Mouse (Mus musculus): ENCODE measurements around the gene Gatad2b. TPM values are rescaled to one million over a fixed set of nuclear protein-coding genes. Genes with fewer than 3 reads are reported as not detected.

The Gatad2b gene
- polyA plus RNA-seq, 1 experiment from 2014 or later: 25.3 TPM

DNA sequence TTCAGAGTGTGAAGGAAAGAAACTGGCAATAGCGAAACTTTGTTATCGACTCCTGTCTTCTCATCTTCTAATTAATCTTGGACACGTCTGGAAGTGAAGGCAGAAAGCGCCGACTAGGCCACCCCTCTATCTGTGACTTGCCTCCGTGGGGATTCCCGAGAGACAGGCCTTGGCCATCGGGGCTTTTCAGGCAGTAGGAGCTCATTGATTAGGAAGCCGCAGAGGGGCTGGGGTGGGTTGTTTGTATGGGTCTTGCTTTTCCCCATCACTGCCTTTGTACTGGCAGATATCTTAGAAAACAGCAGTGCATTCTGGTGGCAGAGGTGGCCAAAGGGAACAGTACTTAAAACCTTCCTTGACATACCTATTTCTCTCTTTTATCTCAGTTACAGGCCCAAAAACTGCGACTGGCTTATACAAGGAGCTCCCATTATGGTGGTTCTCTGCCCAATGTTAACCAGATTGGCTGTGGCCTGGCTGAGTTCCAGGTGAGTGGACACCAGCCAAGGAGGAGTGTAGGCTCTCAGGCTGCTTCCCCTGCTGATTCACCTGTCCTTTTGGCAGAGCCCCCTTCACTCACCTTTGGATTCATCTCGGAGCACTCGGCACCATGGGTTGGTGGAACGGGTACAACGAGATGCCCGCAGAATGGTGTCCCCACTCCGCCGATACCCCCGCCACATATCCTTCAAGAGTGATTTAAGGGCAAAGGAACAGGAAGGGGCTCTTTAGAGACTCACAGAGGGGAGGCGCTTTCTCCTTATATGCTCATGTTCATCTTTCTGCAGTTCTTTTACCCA lies 36.0 kb upstream of the Gatad2b start:
- Histone ChIP-seq H3K36me3 (ENCODE audit: inconsistent target) (peaks cover 49% of the 10 kb centered on the region), H3K79me2 (ENCODE audit: inconsistent target) (peaks cover 45% of the 10 kb centered on the region), H3K27ac (no peak overlapping the region), H3K4me3 (ENCODE audit: inconsistent target) (no peak overlapping the region)
- 95% methylated on average over 17 of the region's 19 CpGs for WGBS (ENCODE audit: missing documents)

DNA sequence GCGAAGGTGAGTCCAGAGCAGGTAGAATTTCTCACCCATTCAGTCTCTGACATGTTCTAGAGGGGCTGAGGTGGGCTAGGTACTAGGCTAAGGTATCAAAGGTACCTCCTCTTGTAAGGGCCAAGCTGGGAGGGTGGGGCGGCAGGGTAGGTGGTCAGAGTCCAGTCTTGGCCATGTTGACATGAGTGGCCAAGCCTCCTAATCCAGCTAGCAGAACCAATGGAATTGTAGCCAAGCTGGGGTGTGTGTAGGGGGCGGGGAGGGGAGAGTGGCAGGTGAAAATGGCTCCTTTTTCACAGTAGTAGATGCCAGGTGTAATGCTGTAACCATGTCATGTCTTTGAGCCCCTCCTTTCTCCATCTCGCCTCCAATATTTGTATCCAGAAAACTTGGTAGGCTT lies 34.5 kb upstream of the Gatad2b start:
- WGBS (ENCODE audit: missing documents): 90% methylated on average over 4 of the region's 4 CpGs
- Histone ChIP-seq H3K4me3 (ENCODE audit: inconsistent target) (no peak overlapping the region), H3K36me3 (ENCODE audit: inconsistent target) (peaks cover 64% of the 10 kb centered on the region), H3K27ac (no peak overlapping the region), H3K79me2 (ENCODE audit: inconsistent target) (peaks cover 45% of the 10 kb centered on the region)

GRCm38 (mm10) chr3:90263121-90263771 lies 29.7 kb upstream of the Gatad2b start:
- H3K4me3 ChIP-seq (ENCODE audit: inconsistent target): no peak overlapping the region
- H3K79me2 ChIP-seq (ENCODE audit: inconsistent target): peaks cover 26% of the 10 kb centered on the region
- no peak overlapping the region for H3K27ac ChIP-seq
- 97% methylated on average over 5 of the region's 5 CpGs for WGBS (ENCODE audit: missing documents)
- peaks cover 52% of the 10 kb centered on the region for H3K36me3 ChIP-seq (ENCODE audit: inconsistent target)

- H3K27ac ChIP-seq: peak overlapping the region; percentile 65
- WGBS (ENCODE audit: missing documents): 6% methylated on average over 10 of the region's 10 CpGs
- peaks cover 52% of the 10 kb centered on the region for H3K36me3 ChIP-seq (ENCODE audit: inconsistent target)
- H3K79me2 ChIP-seq (ENCODE audit: inconsistent target): peaks cover 33% of the 10 kb centered on the region
- H3K4me3 ChIP-seq (ENCODE audit: inconsistent target): peak overlapping the region; percentile 11; the same call in 1 of the 2 replicates
These were observed 28.3 kb upstream of the Gatad2b start for GRCm38 (mm10) chr3:90264687-90265033.

DNA sequence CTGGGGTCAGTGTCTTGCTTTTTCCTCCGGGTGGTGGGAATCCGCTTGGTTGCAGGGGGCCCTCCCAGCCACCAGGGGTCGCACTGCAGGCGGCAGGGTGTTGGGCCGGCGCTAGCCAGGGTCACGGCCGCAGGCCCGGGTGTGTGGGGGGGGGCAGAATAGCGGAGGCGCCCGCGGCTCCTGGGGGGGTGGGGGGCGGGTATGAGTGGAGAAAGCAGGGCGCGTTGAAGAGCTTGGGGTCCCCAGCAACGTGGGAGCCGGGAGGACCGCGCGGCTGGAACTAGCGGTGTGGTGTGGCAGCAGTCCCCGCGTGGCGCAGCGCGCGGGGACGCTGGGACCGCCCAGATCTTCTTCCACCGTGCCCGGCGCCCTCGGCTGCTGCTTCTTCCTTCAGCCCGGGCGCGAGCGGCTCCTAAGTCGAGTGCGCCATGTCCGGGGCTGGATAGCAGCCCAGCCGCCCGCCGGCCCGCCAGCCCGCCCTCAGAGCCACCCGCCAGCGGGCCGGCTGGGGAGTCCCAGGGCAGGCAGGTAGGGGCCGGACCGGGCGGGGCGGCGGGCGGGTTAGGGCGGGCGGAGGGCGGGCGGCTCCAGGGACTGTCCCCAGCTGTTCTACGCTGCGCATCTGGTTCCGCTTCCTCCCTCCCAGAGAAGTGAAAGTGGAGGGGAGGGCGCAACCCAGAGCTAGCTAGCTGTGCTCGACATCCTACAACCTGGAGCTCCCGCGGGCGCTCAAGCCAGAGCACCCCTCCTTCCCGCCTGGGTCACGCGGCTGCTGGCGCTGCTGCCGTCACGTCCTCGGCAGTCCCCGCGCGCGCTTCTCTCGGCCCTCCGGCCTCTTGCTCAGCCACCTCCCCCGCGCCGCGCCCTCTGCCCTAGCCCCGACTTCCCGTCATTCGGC lies 27.7 kb upstream of the Gatad2b start, which contains the start of gene Dennd4b:
Dennd4b (plus strand) TSS at position 152 of the 898 bp plus-strand sequence.
- Histone ChIP-seq H3K36me3 (ENCODE audit: inconsistent target) (peaks cover 52% of the 10 kb centered on the region), H3K4me3 (ENCODE audit: inconsistent target) (peak within 1 kb of the TSS; percentile 79), H3K79me2 (ENCODE audit: inconsistent target) (peaks cover 40% of the 10 kb centered on the region), H3K27ac (peak within 1 kb of the TSS; percentile 98)
- under 1% methylated on average over 63 of the region's 87 CpGs for WGBS (ENCODE audit: missing documents)

DNA sequence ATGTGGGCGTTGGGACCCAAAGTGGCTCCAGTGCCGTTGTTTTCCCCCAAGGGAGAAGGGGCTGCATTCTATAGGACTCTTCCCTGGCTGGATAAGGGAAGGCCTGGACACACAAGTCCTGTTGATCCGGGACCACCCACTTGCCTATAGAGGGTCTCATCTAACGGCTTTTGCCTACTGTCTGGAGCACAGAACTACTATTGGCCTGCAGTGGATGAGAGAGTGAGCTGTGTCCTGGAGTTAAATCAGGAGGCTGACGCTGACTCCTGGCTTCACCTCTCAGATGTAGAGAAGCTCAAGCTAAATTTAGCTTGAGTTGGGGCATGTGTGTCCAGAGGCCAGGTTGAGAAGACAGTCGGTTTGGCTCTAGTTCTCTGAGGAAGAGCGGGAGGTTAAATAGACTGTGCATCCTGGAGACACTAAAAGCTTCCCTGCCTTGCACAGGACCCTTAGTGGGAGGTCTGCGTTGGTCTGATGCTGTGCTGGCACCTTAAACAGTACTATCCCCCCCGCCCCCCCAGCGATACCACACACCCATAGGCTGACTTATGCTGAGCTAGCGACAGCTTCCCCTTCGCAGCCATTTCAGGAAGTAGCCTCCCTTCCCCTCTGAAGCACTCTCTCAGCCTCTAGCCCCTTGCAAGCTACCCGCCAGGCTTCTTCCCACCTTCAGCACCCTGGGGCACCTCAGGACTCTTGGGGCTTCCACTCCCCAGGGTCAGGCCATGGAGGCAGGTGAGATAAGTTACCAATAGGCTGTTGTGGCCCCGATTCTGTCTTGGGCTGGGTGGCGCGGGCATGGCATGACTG lies 26.8 kb upstream of the Gatad2b start:
- H3K27ac ChIP-seq: peak overlapping the region; percentile 98
- H3K4me3 ChIP-seq (ENCODE audit: inconsistent target): peak overlapping the region; percentile 79
- peaks cover 54% of the 10 kb centered on the region for H3K36me3 ChIP-seq (ENCODE audit: inconsistent target)
- H3K79me2 ChIP-seq (ENCODE audit: inconsistent target): peaks cover 45% of the 10 kb centered on the region
- WGBS (ENCODE audit: missing documents): under 1% methylated on average over 14 of the region's 16 CpGs

DNA sequence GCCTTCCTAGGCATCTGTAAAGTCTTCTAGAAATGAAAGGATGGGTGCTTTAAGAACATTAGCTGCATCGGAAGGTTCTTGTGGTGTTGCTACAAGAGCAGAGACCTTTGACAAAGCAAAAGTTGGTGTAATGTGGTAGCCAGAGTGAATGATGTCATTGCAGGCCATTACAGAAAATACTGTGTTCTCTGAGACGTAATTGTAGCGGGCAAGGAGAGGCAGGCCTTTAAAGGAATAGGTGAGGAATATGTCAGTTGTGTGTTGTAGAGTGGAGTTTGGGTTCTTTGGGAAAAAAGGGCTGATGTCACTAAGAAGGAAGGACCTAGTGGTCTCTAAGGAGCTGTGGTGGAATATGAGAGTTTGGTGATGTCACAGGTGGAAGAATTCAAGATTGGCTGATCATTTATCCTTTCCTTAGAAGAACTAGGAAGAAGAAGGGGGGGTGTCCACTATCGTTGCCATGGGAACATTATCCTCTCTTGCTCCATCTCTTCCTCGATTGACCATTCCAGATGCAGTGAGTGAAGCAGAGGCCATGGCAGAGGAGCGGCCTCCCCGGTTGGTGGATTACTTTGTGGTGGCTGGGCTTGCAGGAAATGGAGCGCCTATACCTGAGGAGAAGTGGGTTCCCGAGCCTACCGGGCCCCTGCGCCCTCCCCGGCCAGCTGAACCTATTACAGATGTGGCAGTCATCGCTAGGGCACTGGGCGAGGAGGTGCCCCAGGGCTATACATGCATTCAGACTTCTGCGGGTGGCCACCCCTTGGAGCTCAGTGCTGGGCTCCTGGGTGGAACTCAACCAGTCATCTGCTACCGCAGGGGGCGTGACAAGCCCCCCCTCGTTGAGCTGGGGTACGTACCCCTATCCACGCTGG lies 25.8 kb upstream of the Gatad2b start:
- Histone ChIP-seq H3K4me3 (ENCODE audit: inconsistent target) (peak overlapping the region; percentile 79), H3K36me3 (ENCODE audit: inconsistent target) (peaks cover 54% of the 10 kb centered on the region), H3K27ac (peak overlapping the region; percentile 98), H3K79me2 (ENCODE audit: inconsistent target) (peaks cover 49% of the 10 kb centered on the region)
- WGBS (ENCODE audit: missing documents): 60% methylated on average over 19 of the region's 20 CpGs

DNA sequence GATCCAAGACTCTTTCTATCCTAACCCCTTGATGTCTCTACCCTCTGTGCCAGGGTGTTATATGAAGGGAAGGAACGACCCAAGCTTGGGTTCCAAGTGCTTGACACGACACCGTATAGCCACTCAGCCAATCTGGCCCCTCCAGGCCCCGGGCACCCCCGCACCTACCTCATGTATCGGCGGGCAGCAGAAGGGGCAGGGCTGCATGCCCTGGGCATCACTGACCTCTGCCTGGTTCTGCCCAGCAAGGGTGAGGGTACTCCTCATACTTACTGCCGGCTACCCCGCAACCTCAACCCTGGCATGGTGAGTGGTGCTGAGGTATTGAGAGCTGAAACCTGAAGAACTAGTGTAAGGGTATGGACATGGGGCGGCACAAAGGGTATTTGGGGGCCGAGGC lies 24.8 kb upstream of the Gatad2b start:
- H3K79me2 ChIP-seq (ENCODE audit: inconsistent target): peaks cover 51% of the 10 kb centered on the region
- H3K36me3 ChIP-seq (ENCODE audit: inconsistent target): peaks cover 54% of the 10 kb centered on the region
- H3K27ac ChIP-seq: no peak overlapping the region
- H3K4me3 ChIP-seq (ENCODE audit: inconsistent target): no peak overlapping the region
- WGBS (ENCODE audit: missing documents): 99% methylated on average over 5 of the region's 11 CpGs

- 97% methylated on average over 16 of the region's 16 CpGs for WGBS (ENCODE audit: missing documents)
- Histone ChIP-seq H3K27ac (no peak overlapping the region), H3K79me2 (ENCODE audit: inconsistent target) (peaks cover 51% of the 10 kb centered on the region), H3K4me3 (ENCODE audit: inconsistent target) (no peak overlapping the region), H3K36me3 (ENCODE audit: inconsistent target) (peaks cover 60% of the 10 kb centered on the region)
These were observed 24.0 kb upstream of the Gatad2b start for GRCm38 (mm10) chr3:90268971-90269370.

- no peak overlapping the region for H3K27ac ChIP-seq
- H3K36me3 ChIP-seq (ENCODE audit: inconsistent target): peaks cover 77% of the 10 kb centered on the region
- H3K4me3 ChIP-seq (ENCODE audit: inconsistent target): no peak overlapping the region
- WGBS (ENCODE audit: missing documents): 97% methylated on average over 8 of the region's 8 CpGs
- peaks cover 51% of the 10 kb centered on the region for H3K79me2 ChIP-seq (ENCODE audit: inconsistent target)
These were observed 22.2 kb upstream of the Gatad2b start for GRCm38 (mm10) chr3:90270784-90271183.

DNA sequence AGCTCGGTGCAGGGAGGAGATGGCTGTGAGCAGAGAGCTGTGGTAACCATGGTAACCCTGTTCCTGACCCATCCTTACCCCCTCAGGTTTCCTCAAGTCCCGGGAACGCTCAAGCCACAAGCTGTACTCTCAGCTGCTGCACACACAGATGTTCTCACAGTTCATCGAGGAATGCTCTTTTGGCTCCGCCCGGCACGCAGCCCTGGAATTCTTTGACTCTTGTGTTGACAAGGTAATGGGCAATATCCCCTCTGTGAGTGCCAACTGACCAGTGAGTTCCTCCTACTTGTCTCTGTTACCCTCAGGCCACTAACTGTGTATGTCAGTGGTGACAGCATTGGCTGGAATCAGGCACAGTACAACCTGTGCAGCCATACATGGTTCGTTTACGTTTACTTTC lies 20.8 kb upstream of the Gatad2b start:
- Histone ChIP-seq H3K79me2 (ENCODE audit: inconsistent target) (peaks cover 42% of the 10 kb centered on the region), H3K36me3 (ENCODE audit: inconsistent target) (peaks cover 90% of the 10 kb centered on the region), H3K4me3 (ENCODE audit: inconsistent target) (no peak overlapping the region), H3K27ac (no peak overlapping the region)
- 95% methylated on average over 9 of the region's 9 CpGs for WGBS (ENCODE audit: missing documents)

- Histone ChIP-seq H3K79me2 (ENCODE audit: inconsistent target) (peaks cover 26% of the 10 kb centered on the region), H3K36me3 (ENCODE audit: inconsistent target) (peaks cover 97% of the 10 kb centered on the region), H3K27ac (no peak overlapping the region), H3K4me3 (ENCODE audit: inconsistent target) (no peak overlapping the region)
- 92% methylated on average over 22 of the region's 22 CpGs for WGBS (ENCODE audit: missing documents)
These were observed 19.1 kb upstream of the Gatad2b start for GRCm38 (mm10) chr3:90273855-90274254.

DNA sequence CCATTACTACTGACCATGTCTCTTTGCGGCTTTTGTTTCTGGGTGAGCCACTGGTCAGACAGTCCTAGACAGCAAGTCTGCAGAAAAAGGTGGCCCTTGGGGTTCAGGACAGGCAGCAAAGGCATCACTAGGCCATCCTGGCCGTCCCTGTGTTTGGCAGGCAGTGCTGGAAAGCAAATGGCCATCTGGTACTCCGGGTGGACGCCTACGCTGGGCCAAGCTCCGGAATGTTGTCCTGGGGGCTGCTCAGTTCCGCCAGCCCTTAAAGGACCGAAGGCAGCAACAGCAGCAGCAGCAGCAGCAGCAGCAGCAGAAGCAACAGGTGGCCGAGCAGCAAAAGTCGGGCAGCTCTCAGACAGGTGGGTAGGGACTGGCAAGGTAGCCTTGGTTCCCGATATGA lies 17.7 kb upstream of the Gatad2b start:
- WGBS (ENCODE audit: missing documents): 94% methylated on average over 11 of the region's 11 CpGs
- H3K4me3 ChIP-seq (ENCODE audit: inconsistent target): no peak overlapping the region
- peaks cover 11% of the 10 kb centered on the region; the same call in 1 of the 2 replicates for H3K79me2 ChIP-seq (ENCODE audit: inconsistent target)
- no peak overlapping the region for H3K27ac ChIP-seq
- peaks cover 99% of the 10 kb centered on the region for H3K36me3 ChIP-seq (ENCODE audit: inconsistent target)
